Mouse (Mus musculus) cerebellum, adult 2 months (tissue): Measurements from ENCODE around the gene Nr1h2. TPM values are rescaled to one million over a fixed set of nuclear protein-coding genes. Genes with fewer than 3 reads are reported as not detected.

Experiments used
- DNase-seq, 2 experiments: peaks; one replicate each; pipeline ENCODE4 v3.0.0; 2021
- H3K27ac ChIP-seq: fragments of 200-500 bp; 2 replicates; pipeline ENCODE4 v1.5.1; 2012; ENCODE audit warnings: low read length, control low read depth, inconsistent platforms; ENCODE audit not compliant: insufficient read depth
- H3K27me3 ChIP-seq: fragments of 200-500 bp; 2 replicates; pipeline ENCODE4 v1.6.1; 2012; ENCODE audit warnings: inconsistent platforms, mild to moderate bottlenecking, low read length, moderate library complexity; ENCODE audit not compliant: control insufficient read depth, insufficient read depth
- H3K4me1 ChIP-seq: fragments of 200-500 bp; 2 replicates; pipeline ENCODE4 v1.6.1; 2011; ENCODE audit warnings: low read length; ENCODE audit not compliant: control insufficient read depth, insufficient read depth
- H3K4me3 ChIP-seq: fragments of 200-500 bp; replicated peaks from 2 replicates; pipeline ENCODE3; 2011; ENCODE audit warnings: mild to moderate bottlenecking, low read depth, low read length, control low read depth; ENCODE audit not compliant: insufficient read depth
- CTCF ChIP-seq: fragments of 200-500 bp; IDR thresholded peaks from 2 replicates; pipeline ENCODE4 v1.5.1; 2011; ENCODE audit warnings: low read depth, mild to moderate bottlenecking, control low read depth, low read length, moderate library complexity, borderline replicate concordance; ENCODE audit not compliant: insufficient read depth
- POLR2A ChIP-seq: fragments of 200-500 bp; IDR thresholded peaks from 2 replicates; pipeline ENCODE4 v1.6.1; 2011; ENCODE audit warnings: low read length, control low read depth, borderline replicate concordance; ENCODE audit not compliant: insufficient read depth
- WGBS: fragments of 180-500 bp; shearing (Covaris S2); methylation state at CpG from one replicate; pipeline ENCODE4 v1.1.7; 2018; 5-methylcytosine and 5-hydroxymethylcytosine counted together
- polyA plus RNA-seq: library from polyadenylated mRNA; depleted of rRNA; stranded (reverse); fragments of >200 nt; gene quantifications from 2 replicates; pipeline ENCODE4 v1.2.3, GENCODE M21; 2012

Gene Nr1h2
- polyA plus RNA-seq, 1 experiment, result 106 TPM

DNA sequence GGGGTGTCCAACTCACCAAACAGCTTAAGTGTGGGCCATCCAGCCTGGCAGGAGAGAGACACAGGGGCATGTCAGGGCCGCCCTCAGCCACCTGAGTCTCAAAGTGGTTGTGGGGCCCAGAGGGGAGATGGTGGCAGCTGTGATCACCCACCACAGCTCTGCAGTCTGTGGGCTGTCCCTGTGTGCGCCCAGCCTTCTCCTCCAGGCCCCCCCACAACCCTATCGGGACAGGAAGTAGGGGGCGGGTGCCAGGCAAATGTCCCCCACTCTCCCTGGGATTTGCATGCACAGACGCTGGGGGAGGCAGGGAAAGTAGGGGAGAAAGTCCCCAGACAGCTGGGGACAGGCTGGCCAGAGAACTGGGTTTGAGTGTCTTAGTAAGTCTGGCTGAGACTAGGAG lies 22.5 kb downstream of the Nr1h2 start:
- no peak for DNase-seq
- Histone ChIP-seq H3K4me1 (peaks cover 3% of the 10 kb centered on the region), H3K27ac (no peak overlapping the region), H3K27me3 (no peaks in the 10 kb centered on the region), H3K4me3 (no peak overlapping the region)
- 56% methylated on average over 5 of the region's 5 CpGs for WGBS
- TF ChIP-seq CTCF (no peak), POLR2A (no peak)

DNA sequence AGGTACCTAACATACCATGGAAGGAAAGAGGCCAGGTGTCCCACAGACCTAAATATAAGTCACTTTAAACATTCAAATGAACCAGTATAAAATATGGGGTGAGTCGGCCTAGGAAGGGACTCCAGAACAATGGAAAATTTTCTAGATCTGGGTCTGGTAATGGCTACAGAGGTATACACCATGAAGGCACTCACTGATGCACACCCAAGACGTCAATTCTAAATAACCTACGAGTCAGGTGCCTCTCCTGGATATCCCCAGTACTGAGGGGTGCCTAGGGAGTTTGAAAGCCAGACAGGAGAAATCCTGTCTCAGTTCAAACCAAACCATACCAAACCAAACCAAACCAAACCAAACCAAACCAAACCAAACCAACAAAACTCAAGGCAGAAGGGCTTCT lies 23.2 kb downstream of the Nr1h2 start:
- Histone ChIP-seq H3K27ac (no peak overlapping the region), H3K27me3 (no peaks in the 10 kb centered on the region), H3K4me3 (no peak overlapping the region), H3K4me1 (no peaks in the 10 kb centered on the region)
- 84% methylated on average over 3 of the region's 3 CpGs for WGBS
- no peak for TF ChIP-seq POLR2A
- no peak for TF ChIP-seq CTCF
- no peak for DNase-seq

DNA sequence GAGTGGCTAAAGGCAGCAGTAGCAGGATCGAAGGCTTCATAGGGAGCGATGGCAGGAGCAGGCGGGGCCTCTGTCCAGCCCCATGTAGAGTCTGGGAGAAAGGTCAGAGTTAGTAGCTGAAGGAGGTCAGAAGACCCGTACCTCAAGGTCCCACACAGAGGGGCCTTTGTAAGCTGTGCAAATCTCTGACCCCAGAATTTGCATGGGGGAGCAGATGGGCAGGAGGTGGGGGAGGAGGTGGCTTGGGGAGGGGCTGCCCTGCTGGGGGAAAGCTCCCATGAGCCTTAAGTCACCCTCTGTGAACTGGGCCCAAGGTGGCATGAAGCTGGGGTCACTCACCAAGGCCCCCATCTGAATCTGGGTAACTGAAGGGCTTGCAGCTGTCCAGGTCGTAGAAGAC lies 24.2 kb downstream of the Nr1h2 start:
- WGBS, result 76% methylated on average over 5 of the region's 5 CpGs
- Histone ChIP-seq H3K27ac (no peak overlapping the region), H3K4me1 (no peaks in the 10 kb centered on the region), H3K27me3 (no peaks in the 10 kb centered on the region), H3K4me3 (no peak overlapping the region)
- DNase-seq, result no peak
- TF ChIP-seq POLR2A (no peak), CTCF (no peak)

DNA sequence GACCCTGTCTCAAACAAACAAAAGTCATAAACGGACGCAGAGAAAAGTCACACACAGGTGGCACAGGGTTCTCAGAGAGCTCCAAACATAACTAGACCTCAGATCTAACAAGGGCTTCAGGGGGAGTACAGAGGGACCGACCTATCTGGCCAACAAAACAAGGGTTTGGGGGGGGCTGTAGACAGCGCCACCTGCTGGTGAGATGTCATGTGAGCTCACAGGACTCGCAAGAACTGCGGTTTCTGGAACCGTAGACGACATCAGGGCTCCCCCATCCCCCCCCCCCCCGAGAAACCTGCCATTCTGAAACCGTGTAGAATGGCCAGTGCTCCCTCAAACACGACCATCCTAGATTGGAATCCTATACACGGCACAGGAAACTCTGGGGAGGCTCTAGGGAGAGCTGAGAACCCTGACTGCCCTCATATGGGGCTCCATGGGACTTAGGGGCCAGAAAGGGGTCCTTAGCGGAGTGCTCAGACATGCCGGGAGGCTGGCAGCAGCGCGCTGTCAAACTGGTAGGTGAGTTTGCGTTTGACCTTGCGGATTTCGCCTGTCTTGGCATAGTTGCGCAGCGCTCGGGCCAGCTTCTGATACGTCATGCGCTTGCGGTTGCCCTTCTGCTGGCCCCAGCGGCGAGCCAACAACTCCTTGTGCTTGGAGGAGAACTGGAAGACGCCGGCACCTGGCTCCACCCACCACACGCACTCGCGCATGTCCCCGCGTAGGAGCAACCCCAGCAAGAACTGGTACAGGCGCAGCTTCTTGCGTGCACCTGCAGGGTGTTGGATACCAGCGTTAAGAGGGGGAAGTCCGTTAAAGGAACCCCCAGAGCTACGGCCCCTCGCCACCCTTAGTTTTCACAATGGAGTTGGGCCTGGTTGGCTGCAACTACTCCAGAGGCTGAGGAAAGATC lies 26.0 kb downstream of the Nr1h2 start:
- DNase-seq, result peak; percentile 83 to 84
- Histone ChIP-seq H3K27ac (peak overlapping the region; percentile 76), H3K27me3 (no peaks in the 10 kb centered on the region), H3K4me1 (no peaks in the 10 kb centered on the region), H3K4me3 (peak overlapping the region; percentile 62)
- TF ChIP-seq POLR2A, result peak; percentile 55; the same call in 1 of the 2 replicates
- TF ChIP-seq CTCF, result peak; percentile 82
- 5% methylated on average over 40 of the region's 40 CpGs for WGBS

DNA sequence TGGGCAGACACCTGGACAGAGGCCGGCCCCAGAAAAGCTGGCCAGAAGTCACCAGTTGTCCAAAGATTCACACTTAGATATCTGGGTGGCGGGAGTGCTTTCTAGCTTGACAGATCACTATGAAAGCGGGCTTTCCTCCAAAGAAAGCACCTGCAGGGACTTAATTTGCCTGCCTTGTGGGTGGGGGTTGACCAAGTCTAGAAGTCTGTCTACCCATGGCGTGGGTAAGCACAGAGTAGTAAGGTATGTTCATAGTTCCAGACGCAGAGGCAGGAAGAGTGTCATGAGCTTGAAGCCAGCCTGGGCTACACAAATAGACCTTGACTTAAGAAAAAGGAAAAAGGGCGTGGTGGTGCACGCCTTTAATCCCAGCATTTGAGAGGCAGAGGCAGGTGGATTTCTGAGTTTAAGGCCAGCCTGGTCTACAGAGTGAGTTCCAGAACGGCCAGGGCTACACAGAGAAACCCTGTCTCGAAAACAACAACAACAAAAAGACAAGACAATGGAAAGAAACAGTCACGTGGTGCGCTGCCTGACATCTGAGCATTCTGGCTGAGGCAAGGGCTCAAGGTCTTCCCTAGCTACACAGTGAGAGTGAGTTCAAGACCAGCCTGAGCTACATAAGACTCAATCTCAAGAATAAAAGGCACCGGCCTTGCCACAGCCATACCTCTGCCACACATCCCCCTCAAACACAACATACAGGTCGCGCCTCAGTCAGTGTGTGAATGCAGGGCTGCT lies 27.2 kb downstream of the Nr1h2 start:
- 93% methylated on average over 14 of the region's 14 CpGs for WGBS
- no peak overlapping the region for H3K4me3 ChIP-seq
- no peak for DNase-seq
- no peaks in the 10 kb centered on the region for H3K27me3 ChIP-seq
- no peak overlapping the region for H3K27ac ChIP-seq
- no peaks in the 10 kb centered on the region for H3K4me1 ChIP-seq
- TF ChIP-seq POLR2A, result no peak
- TF ChIP-seq CTCF, result no peak

DNA sequence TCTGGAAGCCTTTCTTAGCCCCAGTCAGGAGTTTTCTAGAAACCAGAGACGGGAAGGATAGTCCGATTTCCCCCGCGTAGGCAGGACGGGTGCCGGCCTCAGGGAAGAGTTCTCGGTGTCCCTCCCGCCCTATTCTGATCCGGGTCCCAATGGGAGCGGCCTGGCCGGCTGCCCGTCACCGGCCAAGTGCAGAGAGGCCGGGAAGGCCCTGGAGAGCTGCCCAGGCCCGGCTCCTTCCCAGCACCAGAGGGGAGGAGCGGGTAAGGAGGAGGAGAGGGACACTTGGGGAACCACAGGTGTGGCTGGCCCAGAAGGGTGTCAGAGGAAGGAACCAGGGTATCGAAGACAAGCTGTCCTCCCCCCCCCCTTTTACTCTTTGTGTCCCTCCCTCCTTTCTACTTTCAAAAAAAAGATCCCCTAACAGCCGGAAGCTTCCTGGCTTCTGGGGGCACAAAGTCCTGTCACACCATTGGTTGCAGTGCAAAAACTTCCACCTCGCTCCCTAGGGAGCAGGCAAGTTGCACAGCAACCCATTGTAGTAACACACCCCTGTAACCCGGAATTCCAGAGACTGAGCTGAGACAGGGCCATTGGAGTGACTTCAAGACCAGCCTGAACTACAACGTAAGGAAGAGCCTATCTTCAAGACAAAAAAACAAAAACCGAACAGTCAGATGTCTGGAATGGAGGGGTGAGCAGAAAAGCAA lies 28.5 kb downstream of the Nr1h2 start:
- no peaks in the 10 kb centered on the region for H3K4me1 ChIP-seq
- TF ChIP-seq POLR2A (no peak), CTCF (no peak)
- DNase-seq, result peak; percentile 74 to 77
- no peaks in the 10 kb centered on the region for H3K27me3 ChIP-seq
- no peak overlapping the region for H3K4me3 ChIP-seq
- no peak overlapping the region for H3K27ac ChIP-seq
- WGBS, result 12% methylated on average over 22 of the region's 22 CpGs

DNA sequence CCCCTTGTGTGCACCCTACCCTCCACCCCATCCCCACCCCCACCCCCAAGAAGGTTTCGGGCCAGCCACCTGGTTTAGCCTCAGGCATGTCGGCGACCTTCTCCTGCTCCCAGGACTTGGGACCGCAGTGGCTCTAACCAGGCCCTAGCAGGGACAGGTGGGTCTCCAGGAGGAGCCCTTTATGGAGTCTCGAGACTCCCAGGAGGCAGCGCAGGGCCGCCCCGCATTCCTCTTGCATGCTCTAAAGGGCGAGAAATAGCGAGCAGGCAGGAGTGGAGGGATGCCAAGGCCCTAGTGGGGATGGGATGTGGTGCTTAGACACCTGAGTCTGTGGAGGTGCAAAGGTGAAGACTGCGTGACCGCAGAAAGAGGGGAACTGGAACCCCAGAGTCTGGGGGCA lies 29.2 kb downstream of the Nr1h2 start, which contains the start of gene Mybpc2:
TSS of gene Mybpc2 (minus strand) at position 155 of the 400 bp plus-strand sequence.
- 49% methylated on average over 12 of the region's 12 CpGs for WGBS
- Histone ChIP-seq H3K4me1 (no peaks in the 10 kb centered on the region), H3K4me3 (no peak within 1 kb of the TSS), H3K27ac (no peak within 1 kb of the TSS), H3K27me3 (no peaks in the 10 kb centered on the region)
- no peak for DNase-seq
- TF ChIP-seq POLR2A (no peak), CTCF (no peak)

DNA sequence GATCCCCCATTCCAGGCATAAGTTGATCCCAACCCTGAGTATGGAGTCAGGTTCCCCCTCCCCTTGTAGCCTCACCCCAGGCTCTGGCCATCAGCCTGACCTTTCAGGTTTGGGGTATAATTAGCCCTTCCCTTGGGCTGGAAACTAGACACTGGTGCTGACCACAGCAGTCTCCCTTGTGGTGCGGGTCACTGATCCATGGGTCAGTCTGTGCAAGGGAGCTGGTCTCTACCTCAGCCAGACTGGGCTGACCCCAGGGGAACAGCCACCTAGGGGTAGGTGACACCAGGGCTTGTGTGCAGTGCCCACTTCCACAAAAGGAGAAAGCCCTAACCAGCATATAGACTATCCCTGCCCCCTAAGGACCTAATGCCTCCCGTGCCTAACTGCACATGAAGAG lies 30.7 kb downstream of the Nr1h2 start:
- TF ChIP-seq CTCF (no peak), POLR2A (no peak)
- no peak for DNase-seq
- H3K4me1 ChIP-seq, result no peaks in the 10 kb centered on the region
- no peak overlapping the region for H3K4me3 ChIP-seq
- H3K27me3 ChIP-seq, result no peaks in the 10 kb centered on the region
- WGBS, result 93% methylated on average over 2 of the region's 2 CpGs
- H3K27ac ChIP-seq, result no peak overlapping the region
